Mouse (Mus musculus) right cerebral cortex, postnatal 10 days (tissue): Measurements from ENCODE around the gene Nudt3.
"Not testable (repeated sequence)": the region's sequence is repeated elsewhere in the genome, so short reads cannot be mapped to it uniquely, and the experiment has no call there.

Source experiments
- DNase-seq, 2 experiments: peaks; one replicate each; pipeline ENCODE4 v3.0.0; 2021; ENCODE audit warnings: low spot score in 2 of 2

Nudt3 gene

DNA sequence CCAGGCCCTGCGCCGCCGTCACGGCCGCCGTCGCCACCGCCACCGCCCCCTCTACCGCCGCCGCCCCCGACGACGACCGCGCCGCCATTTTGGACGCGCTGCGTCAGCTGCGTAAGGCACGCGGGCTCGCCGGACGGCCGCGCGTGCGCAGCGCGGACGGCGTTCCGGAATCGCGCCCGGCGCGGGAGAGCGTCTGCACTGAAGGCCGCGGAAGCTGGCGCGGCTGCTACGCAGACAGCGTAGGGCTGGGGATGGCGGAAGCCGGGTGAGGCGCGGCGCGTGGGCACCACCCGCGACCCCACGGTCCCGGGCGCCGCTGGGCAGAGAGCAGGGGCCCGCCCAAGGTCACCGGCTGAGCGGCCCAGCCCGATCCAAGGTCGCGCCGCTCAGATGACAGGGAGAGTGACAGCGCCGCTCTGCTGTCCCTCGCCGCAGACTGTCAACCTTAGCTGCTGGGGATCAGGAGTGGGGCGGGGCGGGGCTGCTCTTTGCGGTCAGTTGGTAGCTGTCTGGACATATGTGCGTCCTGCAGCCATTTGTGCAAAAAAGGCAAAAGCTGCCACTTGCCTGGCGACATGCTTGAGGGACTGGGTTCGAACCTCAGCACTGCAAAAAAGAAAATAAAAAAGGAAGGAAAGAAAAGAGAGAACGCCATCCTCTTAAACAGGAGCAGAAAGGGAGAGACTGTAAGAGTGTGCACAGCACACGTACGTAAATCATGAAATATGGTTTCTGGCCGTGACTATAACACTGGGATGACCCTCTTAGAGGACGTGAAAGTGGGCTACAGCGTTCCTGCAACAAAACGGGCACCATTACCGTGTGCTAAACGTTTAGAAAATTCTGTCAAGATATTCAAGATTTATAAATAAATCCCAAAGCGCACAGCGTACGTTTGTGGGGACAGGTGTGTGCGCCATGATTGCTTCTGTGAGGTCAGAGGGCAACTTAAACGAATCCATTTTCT, at the start of gene Nudt3:
Nudt3 (minus strand) TSS at position 136 of the 967 bp plus-strand sequence.
- peak; percentile 92 to 94 for DNase-seq

DNA sequence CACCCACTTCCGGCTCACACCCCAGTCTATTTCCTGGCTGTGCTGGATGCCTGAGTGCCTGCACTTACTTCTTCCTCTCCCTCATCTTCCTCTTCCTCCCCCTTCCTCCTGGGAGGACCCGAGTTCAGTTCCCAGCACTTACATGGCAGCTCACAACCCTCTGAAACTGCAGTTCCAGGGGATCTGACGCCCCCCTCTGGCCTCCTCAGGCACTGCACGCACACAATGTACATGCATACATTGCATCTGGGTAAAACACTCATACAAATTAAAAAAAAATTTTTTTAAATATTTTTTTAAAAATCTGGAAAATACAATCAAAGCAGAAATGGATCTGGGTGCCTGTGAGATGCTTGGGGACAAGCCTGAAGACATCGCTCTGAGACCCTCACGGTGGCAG, 48.4 kb upstream of the Nudt3 start:
- DNase-seq = no peak

DNA sequence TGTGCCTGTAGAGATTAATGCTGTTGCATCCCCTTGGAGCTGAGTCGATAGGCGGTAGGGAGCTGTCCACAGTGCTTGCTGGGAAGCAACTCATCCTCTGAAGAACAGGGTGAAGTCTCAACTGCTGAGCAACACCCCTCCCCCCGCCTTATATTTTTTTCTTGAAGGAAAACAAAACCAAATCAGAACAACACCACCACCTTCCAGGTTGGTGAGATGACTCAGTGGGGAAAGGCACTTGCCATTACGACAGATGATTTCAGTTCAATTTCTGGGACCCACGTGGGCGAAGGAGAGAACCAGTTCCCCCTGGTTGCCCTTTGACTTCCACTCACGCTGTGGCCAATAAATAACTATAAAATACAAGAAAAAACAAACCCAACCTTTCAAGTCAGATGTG, 35.5 kb upstream of the Nudt3 start:
- DNase-seq = no peak

DNA sequence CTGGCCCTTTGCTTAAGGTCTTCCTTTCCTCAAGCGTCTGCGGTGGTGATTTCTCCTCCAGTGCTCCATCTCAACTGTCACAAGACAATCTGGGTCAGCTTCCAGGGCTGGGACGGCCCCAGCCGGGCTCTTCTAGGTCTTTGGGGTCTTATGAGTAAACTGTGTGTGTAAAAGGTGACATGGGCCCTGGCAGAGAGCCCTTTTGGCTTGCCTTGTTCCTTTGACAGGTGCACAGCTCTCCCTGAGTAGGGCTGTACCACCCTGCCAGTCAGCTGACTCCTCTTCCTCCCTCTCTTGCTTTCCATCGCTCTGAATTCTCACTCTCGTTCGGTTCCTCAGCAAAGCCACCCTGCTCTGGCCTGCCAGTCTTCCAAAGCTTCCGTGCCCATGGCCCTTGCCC, 33.8 kb upstream of the Nudt3 start:
- peak; percentile 42 to 63 for DNase-seq

- no peak for DNase-seq
These were observed 33.1 kb upstream of the Nudt3 start for GRCm38 (mm10) chr17:27656414-27656813.

DNA sequence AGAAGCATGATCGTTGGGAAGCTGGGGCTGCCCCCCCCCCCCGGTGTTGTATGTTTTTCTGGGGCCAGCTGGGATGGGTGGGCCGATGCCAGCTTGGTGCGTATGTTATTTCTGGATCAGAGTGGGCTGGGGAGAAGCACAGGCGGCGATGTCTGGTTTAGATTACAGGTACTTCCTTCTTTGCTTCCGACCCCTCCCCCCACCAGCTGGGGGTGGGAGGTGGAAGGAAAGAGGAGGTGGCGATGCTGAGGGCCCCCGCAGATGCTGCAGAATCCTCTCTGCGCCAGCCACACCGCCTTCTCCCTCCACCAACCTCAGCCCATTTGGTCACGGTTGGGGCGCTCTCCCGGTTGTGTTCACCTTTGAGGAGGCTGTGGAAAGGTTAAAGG, 32.7 kb upstream of the Nudt3 start:
- peak; percentile 90 to 92 for DNase-seq

DNA sequence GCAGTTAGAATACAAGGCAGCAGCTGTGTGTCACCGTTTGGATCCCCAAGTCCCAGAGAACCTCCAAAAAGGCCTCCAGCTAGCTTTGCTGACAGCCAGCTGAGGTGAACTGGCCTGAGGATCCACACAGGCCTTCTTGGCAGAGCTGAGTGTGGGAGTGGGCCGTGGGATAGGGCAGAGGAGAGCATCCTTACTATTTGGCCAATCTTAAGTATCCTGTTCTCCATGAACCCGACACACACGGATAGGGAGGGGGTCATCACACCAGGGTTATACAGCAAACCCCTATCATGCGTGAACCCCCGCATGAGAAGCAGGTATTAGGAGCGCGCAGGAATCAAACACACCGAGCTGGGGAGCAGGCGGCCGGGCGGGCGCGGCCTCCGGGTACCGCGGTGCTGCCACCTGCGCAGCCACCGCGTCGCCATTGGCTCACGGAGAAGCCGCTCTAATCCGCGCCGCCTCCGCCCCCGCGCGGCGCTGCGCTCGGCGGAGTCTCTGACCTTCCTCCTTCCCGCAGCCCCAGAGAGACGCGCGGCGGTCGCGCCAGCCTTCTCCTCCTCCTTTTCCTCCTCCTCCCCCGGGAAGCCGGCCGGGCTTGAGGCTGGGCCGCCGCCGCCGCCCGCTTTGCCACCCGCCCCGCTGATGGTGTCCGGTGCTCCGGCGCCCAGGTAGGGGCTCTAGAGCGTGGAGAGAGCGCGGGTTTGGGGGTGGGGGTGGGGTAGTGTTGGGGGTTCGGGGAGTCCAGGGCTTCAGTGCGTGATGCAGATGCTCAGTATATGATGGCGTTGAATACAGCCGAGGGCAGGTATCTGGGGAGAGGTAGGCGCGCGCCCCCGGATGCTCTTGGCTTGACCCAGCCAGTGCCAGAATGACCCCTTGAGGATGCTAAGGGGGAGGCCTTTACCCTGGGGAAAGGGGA, 32.1 kb upstream of the Nudt3 start, which contains the start of gene Pacsin1:
Pacsin1 (plus strand) TSS at position 421 of the 922 bp plus-strand sequence.
- peak; percentile 85 to 87 for DNase-seq

- DNase-seq = no peak
These were observed 30.1 kb upstream of the Nudt3 start for GRCm38 (mm10) chr17:27653253-27653959.

GRCm38 (mm10) chr17:27652046-27652790, 28.9 kb upstream of the Nudt3 start:
- DNase-seq = no peak

DNA sequence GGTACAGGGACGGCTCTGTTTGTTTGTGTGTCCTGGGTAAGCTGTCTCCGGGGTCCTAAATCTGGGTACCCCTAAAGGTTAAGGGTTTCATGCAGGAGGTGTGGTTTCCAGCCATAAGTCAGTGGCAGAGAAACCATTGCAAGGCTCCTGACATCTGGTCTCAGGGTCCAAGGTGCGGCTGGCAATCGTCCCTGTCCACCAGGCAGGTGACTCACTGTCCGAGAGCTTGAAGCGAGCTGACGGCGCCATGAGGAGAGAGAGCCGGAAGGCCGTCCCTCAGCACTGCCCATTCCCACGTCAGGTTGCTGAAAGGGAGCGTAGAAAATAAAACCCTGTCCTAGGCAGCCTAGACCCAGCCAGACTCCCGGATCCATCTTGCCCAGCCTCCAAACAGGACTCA, 27.3 kb upstream of the Nudt3 start:
- no peak for DNase-seq

DNA sequence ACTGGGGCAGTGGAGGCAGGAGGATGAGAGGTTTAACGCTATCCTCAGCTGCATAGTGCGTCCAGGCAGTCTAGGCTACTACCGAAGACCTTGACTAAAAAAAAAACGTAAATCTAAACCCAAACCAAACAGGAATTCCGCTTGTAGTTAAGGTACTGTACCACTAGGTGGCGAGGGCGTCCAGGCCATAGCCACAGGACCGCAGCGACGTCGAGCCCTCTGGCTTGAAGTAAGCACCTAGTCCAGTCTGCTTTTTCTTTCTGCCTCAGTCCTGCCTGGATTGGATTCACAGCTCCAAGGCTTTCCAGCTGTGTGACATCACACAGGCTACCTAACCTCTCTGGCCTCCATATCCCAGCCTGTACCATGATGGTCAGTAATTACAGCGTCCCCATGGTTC, 26.9 kb upstream of the Nudt3 start:
- DNase-seq = no peak

GRCm38 (mm10) chr17:27645807-27646206, 22.5 kb upstream of the Nudt3 start:
- no peak for DNase-seq

- no peak for DNase-seq
These were observed 21.3 kb upstream of the Nudt3 start for GRCm38 (mm10) chr17:27644572-27644971.

- DNase-seq = no peak
These were observed 20.5 kb upstream of the Nudt3 start for GRCm38 (mm10) chr17:27643756-27644155.

GRCm38 (mm10) chr17:27643101-27643500, 19.8 kb upstream of the Nudt3 start:
- DNase-seq = peak in 1 of 2 experiments; percentile 73

GRCm38 (mm10) chr17:27642491-27643062, 19.3 kb upstream of the Nudt3 start:
- DNase-seq = peak; percentile 91 to 94

DNA sequence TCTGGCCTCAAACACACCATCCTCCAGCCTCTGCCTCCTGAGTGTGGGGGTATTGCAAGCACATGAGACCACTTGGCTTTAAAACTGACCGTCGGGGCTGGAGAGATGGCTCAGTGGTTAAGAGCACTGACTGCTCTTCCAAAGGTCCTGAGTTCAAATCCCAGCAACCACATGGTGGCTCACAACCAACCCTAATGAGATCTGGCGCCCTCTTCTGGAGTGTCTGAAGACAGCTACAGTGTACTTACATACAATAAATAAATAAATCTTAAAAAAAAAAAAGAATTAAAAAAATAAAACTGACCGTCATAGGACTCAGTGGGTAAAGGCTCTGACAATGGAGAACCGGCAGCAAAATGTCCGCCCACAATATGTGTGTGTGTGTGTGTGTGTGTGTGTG, 16.6 kb upstream of the Nudt3 start:
- DNase-seq = not testable (repeated sequence)

- DNase-seq = peak; percentile 82 to 91
These were observed 15.6 kb upstream of the Nudt3 start for GRCm38 (mm10) chr17:27638921-27639332.

DNA sequence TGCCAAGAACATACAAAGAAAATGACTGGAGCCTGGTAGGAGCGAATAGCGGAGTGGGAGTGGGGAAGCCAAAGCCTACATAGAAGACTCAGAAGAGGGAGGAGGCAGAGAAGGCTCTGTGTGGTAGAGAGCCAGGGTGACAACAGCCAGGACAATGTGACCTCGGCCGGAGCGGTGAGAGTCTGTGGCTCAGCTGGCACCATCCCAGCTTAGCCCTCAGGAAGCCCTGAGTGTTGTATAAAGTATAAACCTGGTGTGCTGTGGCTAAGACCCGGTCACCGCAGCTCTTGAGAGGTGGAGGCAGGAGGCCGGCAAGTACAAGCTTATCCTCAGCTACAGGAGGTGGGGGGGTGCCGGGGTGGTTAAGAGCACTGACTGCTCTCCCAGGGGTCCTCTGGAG, 14.0 kb upstream of the Nudt3 start:
- no peak for DNase-seq
